Mouse (Mus musculus) C2C12 (cell line): Measurements from ENCODE around the gene Nme6. TPM values are rescaled to one million over a fixed set of nuclear protein-coding genes. Genes with fewer than 3 reads are reported as not detected.
"Not testable (repeated sequence)": the region's sequence is repeated elsewhere in the genome, so short reads cannot be mapped to it uniquely, and the experiment has no call there.

Source experiments
- H3K27me3 ChIP-seq: one replicate; pipeline ENCODE4 v1.6.1; 2011; ENCODE audit not compliant: control insufficient read depth, insufficient read depth, insufficient read length
- H3K36me3 ChIP-seq: one replicate; pipeline ENCODE4 v1.6.1; 2011; ENCODE audit not compliant: control insufficient read depth, insufficient read depth
- H3K4me3 ChIP-seq: one replicate; pipeline ENCODE4 v1.5.1; 2011; ENCODE audit warnings: mild to moderate bottlenecking, control low read depth; ENCODE audit not compliant: poor library complexity, insufficient read depth, severe bottlenecking
- H3K79me2 ChIP-seq: one replicate; pipeline ENCODE4 v1.6.1; 2011; ENCODE audit not compliant: control insufficient read depth, insufficient read depth
- H3K79me3 ChIP-seq: one replicate; pipeline ENCODE4 v1.6.1; 2011; ENCODE audit warnings: low read depth, control low read depth
- H3ac ChIP-seq: one replicate; pipeline ENCODE3; 2011; ENCODE audit warnings: low read depth; ENCODE audit not compliant: control insufficient read depth, insufficient read length
- CEBPB ChIP-seq: IDR thresholded peaks from one replicate; pipeline ENCODE4 v1.6.1; 2011; ENCODE audit warnings: low read depth, mild to moderate bottlenecking, control low read depth, moderate library complexity
- CTCF ChIP-seq: IDR thresholded peaks from one replicate; pipeline ENCODE4 v1.5.1; 2011; ENCODE audit not compliant: control insufficient read depth, insufficient read depth, insufficient read length
- FOSL1 ChIP-seq: IDR thresholded peaks from one replicate; pipeline ENCODE4 v1.8.0; 2011; ENCODE audit warnings: mild to moderate bottlenecking, low read length; ENCODE audit not compliant: poor library complexity, insufficient read depth, severe bottlenecking
- MAX ChIP-seq: IDR thresholded peaks from one replicate; pipeline ENCODE4 v1.6.1; 2011; ENCODE audit warnings: mild to moderate bottlenecking, control low read depth
- MYOD1 ChIP-seq: IDR thresholded peaks from one replicate; pipeline ENCODE4 v1.6.1; 2011; ENCODE audit warnings: low read depth; ENCODE audit not compliant: control insufficient read depth, insufficient read length
- MYOG ChIP-seq: IDR thresholded peaks from one replicate; pipeline ENCODE4 v1.6.1; 2011; ENCODE audit not compliant: control insufficient read depth, insufficient read length; ENCODE audit errors: extremely low read depth
- USF1 ChIP-seq: IDR thresholded peaks from one replicate; pipeline ENCODE4 v1.6.1; 2011; ENCODE audit warnings: low read depth, mild to moderate bottlenecking, control low read depth, moderate library complexity
- long read RNA-seq, 2 experiments: library from polyadenylated mRNA; unstranded; transcript quantifications; one replicate each; pipeline ENCODE4 v2.0.0; 2019 to 2020
- polyA plus RNA-seq: library from polyadenylated mRNA; unstranded; fragments of >200 nt; fragmentation: generic; extraction: Trizol; gene quantifications from one replicate; pipeline ENCODE4 v1.2.1, GENCODE M21; 2012; ENCODE audit warnings: missing spikeins

Gene Nme6
- 46.5 TPM for polyA plus RNA-seq
- long read RNA-seq, experiment 1, transcript Nme6-201 (7 exons, 1,074 nt), result minor isoform, 6 of 25 reads
- long read RNA-seq, experiment 1, transcript Nme6-214 (6 exons, 865 nt), result major isoform, 9 of 25 reads
- long read RNA-seq, experiment 1, partial matches to known transcripts, result 4 of 25 reads
- long read RNA-seq, experiment 1, other reads (novel, unspliced or antisense), result 3 of 25 reads
- long read RNA-seq, experiment 2, transcript Nme6-214 (6 exons, 865 nt), result major isoform, 11 of 23 reads
- long read RNA-seq, experiment 2, transcript Nme6-201 (7 exons, 1,074 nt), result minor isoform, 6 of 23 reads
- long read RNA-seq, experiment 2, partial matches to known transcripts, result 2 of 23 reads
- long read RNA-seq, experiment 2, other reads (novel, unspliced or antisense), result 1 of 23 reads

DNA sequence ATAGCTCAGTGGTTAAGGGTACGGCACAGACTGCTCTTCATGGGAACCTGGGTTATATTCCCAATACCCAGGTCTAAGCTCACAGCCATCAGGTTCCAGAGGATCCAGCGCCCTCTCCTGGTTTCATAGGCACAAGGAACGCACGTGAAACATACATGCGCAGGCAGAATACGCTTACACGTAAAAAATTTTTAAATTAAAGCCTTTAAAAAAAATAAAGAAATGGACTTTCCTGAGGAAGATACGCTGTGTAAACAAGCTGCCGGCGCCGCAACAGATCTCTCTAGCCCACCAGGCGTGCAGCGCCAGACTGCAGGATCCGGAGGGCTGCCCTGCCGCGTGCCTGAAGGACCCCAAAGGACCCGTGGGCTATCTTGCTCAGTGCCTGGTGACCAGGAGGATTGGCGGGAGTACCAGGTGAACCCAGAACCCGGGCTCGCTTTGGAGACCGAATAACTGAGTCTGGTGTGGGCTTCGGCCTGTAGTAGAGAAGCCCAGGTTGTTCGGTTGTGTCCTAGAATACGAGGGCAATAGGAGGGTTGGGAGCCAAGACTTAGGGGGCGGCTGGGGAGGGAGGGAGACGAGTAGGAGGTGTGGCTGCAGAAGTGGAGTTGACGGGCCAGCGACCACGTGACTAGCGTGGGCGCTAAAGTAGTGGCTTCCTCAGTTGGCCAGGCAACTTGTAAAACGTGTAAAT lies at the start of gene Nme6:
TSS of gene Nme6 (plus strand) at position 359 of the 697 bp plus-strand sequence.
- peaks cover 3% of the 10 kb centered on the region for H3K36me3 ChIP-seq
- peak within 1 kb of the TSS; percentile 72 for H3ac ChIP-seq
- peak; percentile 40 for TF ChIP-seq CTCF
- peak; percentile 98 for TF ChIP-seq MAX
- TF ChIP-seq USF1, result peak; percentile 91
- no peak for TF ChIP-seq MYOD1
- no peaks in the 10 kb centered on the region for H3K79me3 ChIP-seq
- H3K27me3 ChIP-seq, result no peaks in the 10 kb centered on the region
- peak within 1 kb of the TSS; percentile 49 for H3K4me3 ChIP-seq
- H3K79me2 ChIP-seq, result peaks cover 17% of the 10 kb centered on the region

GRCm38 (mm10) chr9:109790570-109790969 lies 42.0 kb upstream of the Nme6 start, which contains the start of gene Fbxw27:
Gene Fbxw27, minus strand, starts transcription at chr9:109790670.
- not testable (repeated sequence) for H3ac ChIP-seq, H3K27me3 ChIP-seq, H3K79me3 ChIP-seq, H3K4me3 ChIP-seq, H3K79me2 ChIP-seq, H3K36me3 ChIP-seq

DNA sequence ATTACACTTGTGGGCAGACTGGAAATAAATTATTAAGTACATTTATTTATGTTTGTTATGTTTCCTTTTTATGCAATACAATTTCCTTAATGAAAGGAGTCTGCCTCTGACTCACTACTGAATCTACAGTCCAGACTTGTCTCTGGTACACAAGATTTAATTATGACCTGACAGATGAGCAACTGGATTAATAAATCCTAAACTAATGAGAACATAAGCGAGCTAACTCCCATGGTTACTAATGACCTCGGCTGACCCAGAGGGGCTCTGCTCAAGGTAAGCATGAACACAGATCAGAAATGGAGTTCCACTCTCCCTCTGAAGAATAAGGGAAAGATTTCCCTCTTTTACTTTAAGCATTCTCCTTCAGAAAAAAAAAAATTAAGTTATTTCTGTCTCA lies 37.3 kb upstream of the Nme6 start:
- Histone ChIP-seq H3ac (no peak overlapping the region), H3K79me2 (no peaks in the 10 kb centered on the region), H3K79me3 (no peaks in the 10 kb centered on the region), H3K36me3 (no peaks in the 10 kb centered on the region), H3K4me3 (no peak overlapping the region), H3K27me3 (no peaks in the 10 kb centered on the region)
- no peak for TF ChIP-seq CEBPB
- TF ChIP-seq CTCF, result no peak
- TF ChIP-seq FOSL1, result no peak
- no peak for TF ChIP-seq MYOG
- TF ChIP-seq MAX, result no peak
- no peak for TF ChIP-seq MYOD1
- no peak for TF ChIP-seq USF1

DNA sequence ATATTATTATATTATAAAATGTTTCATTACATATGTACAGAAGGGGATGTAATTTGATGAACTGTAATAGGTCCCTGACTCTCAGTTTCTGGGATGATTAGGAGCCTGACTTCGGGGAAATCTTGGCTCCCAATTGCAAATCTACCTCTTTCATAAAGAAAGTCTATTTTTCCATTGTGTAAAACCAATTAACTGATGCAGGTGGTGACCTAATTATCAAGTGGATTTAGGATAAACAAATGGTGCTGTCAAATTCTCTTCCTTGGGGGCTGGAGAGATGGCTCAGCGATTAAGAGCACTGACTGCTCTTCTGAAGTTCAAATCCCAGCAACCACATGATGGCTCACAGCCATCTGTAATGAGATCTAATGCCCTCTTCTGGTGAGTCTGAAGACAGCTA lies 36.7 kb upstream of the Nme6 start:
- H3K27me3 ChIP-seq, result no peaks in the 10 kb centered on the region
- TF ChIP-seq MYOD1, result no peak
- TF ChIP-seq USF1, result no peak
- H3K79me3 ChIP-seq, result no peaks in the 10 kb centered on the region
- H3K4me3 ChIP-seq, result no peak overlapping the region
- H3K79me2 ChIP-seq, result no peaks in the 10 kb centered on the region
- no peak overlapping the region for H3ac ChIP-seq
- H3K36me3 ChIP-seq, result no peaks in the 10 kb centered on the region

- H3K4me3 ChIP-seq, result no peak overlapping the region
- no peak for TF ChIP-seq MYOG
- no peak for TF ChIP-seq MAX
- no peak for TF ChIP-seq USF1
- no peak for TF ChIP-seq MYOD1
- TF ChIP-seq CTCF, result no peak
- no peak for TF ChIP-seq FOSL1
- TF ChIP-seq CEBPB, result no peak
- no peaks in the 10 kb centered on the region for H3K79me3 ChIP-seq
- no peak overlapping the region for H3ac ChIP-seq
- H3K36me3 ChIP-seq, result no peaks in the 10 kb centered on the region
- H3K79me2 ChIP-seq, result no peaks in the 10 kb centered on the region
- no peaks in the 10 kb centered on the region for H3K27me3 ChIP-seq
Observed at GRCm38 (mm10) chr9:109798051-109798450, 34.5 kb upstream of the Nme6 start.

- not testable (repeated sequence) for H3K79me2 ChIP-seq, H3K4me3 ChIP-seq, H3K79me3 ChIP-seq, H3K36me3 ChIP-seq, H3K27me3 ChIP-seq, H3ac ChIP-seq
Observed at GRCm38 (mm10) chr9:109805596-109805995, 27.0 kb upstream of the Nme6 start.
